Mouse (Mus musculus) heart, embryonic 14.5 days (tissue): ENCODE data around the gene Fgfr2. TPM values are rescaled to one million over a fixed set of nuclear protein-coding genes. Genes with fewer than 3 reads are reported as not detected.

Experiments
- ATAC-seq: fragments of 200-750 bp; cut with Nextera tagmentation; 2 replicates; pipeline ENCODE4 v1.8.0; 2017; ENCODE audit warnings: low read depth, moderate TSS enrichment; ENCODE audit not compliant: insufficient number of reproducible peaks, insufficient read depth, low FRiP score
- H3K27ac ChIP-seq, 2 experiments: fragments of 200-500 bp in 1 of 2; fragments of 300-500 bp in 1 of 2; sonication (generic) in 1 of 2; replicated peaks in 1 of 2; 2 replicates each; pipeline ENCODE4 v1.5.1; 2012 to 2014; ENCODE audit warnings: low read depth in 2 of 2, low read length in 2 of 2, control low read depth in 1 of 2, mild to moderate bottlenecking in 1 of 2, mixed read lengths in 1 of 2; ENCODE audit not compliant: control insufficient read depth in 1 of 2, insufficient read depth in 1 of 2
- H3K27me3 ChIP-seq: fragments of 300-500 bp; sonication (generic); 2 replicates; pipeline ENCODE4 v1.6.1; 2014; ENCODE audit warnings: mild to moderate bottlenecking, low read length, control low read depth; ENCODE audit not compliant: control insufficient read depth, insufficient read depth
- H3K36me3 ChIP-seq: fragments of 300-500 bp; sonication (generic); 2 replicates; pipeline ENCODE4 v1.6.1; 2014; ENCODE audit warnings: mild to moderate bottlenecking, control low read depth, low read length, mixed read lengths; ENCODE audit not compliant: control insufficient read depth, insufficient read depth
- H3K4me1 ChIP-seq, 2 experiments: fragments of 200-500 bp in 1 of 2; fragments of 300-500 bp in 1 of 2; sonication (generic) in 1 of 2; 2 replicates each; pipeline ENCODE4 v1.6.1; 2012 to 2014; ENCODE audit warnings: low read length in 2 of 2, control low read depth in 1 of 2, mixed read lengths in 1 of 2; ENCODE audit not compliant: control insufficient read depth in 2 of 2, insufficient read depth in 2 of 2
- H3K4me2 ChIP-seq: fragments of 300-500 bp; sonication (generic); 2 replicates; pipeline ENCODE4 v1.6.1; 2014; ENCODE audit warnings: mild to moderate bottlenecking, low read length
- H3K4me3 ChIP-seq, 2 experiments: fragments of 200-500 bp in 1 of 2; fragments of 300-500 bp in 1 of 2; sonication (generic) in 1 of 2; 2 replicates each; pipeline ENCODE4 v1.5.1; 2012 to 2014; ENCODE audit warnings: low read length in 2 of 2, mild to moderate bottlenecking in 2 of 2, control low read depth in 1 of 2, low read depth in 1 of 2, moderate library complexity in 1 of 2; ENCODE audit not compliant: control insufficient read depth in 1 of 2, insufficient read depth in 1 of 2
- H3K9ac ChIP-seq: fragments of 300-500 bp; sonication (generic); 2 replicates; pipeline ENCODE4 v1.6.1; 2014; ENCODE audit warnings: mild to moderate bottlenecking, low read length
- H3K9me3 ChIP-seq: fragments of 300-500 bp; sonication (generic); 2 replicates; pipeline ENCODE4 v1.6.1; 2016; ENCODE audit warnings: low read length, control low read depth; ENCODE audit not compliant: control insufficient read depth
- WGBS: fragments of 180-500 bp; shearing (Covaris S2); extraction: QIAGEN DNeasy Blood & Tissue Kit; methylation state at CpG from one replicate; pipeline ENCODE4 v1.1.7; 2014; 5-methylcytosine and 5-hydroxymethylcytosine counted together
- polyA plus RNA-seq: library from polyadenylated mRNA; unstranded; fragments of >200 nt; fragmentation: Nextera tagmentation; extraction: Ambion mirVana; gene quantifications from 2 replicates; pipeline ENCODE4 v1.2.1, GENCODE M21; 2014

Gene Fgfr2
- polyA plus RNA-seq, 1 experiment from 2014 or later: 22.4 TPM

GRCm38 (mm10) chr7:131609677-131610076 lies 1513.5 kb downstream of the Fgfr2 start:
- no peaks in the 10 kb centered on the region for H3K27me3 ChIP-seq
- H3K36me3 ChIP-seq: no peaks in the 10 kb centered on the region
- H3K27ac ChIP-seq: no peak overlapping the region
- no peak overlapping the region for H3K4me3 ChIP-seq
- no peaks in the 10 kb centered on the region for H3K9me3 ChIP-seq
- WGBS: 35% methylated on average over 7 of the region's 7 CpGs
- H3K4me2 ChIP-seq: no peak overlapping the region
- peaks cover 4 to 7% of the 10 kb centered on the region in 2 experiments; a peak in 3 of 4 replicates for H3K4me1 ChIP-seq
- no peak overlapping the region for H3K9ac ChIP-seq
- ATAC-seq: no peak

- 0 out of 2 replicates have a peak, but pooled peaks have one; percentile 26 for ATAC-seq
- no peak overlapping the region for H3K4me2 ChIP-seq
- peaks cover 4 to 7% of the 10 kb centered on the region in 2 experiments; a peak in 3 of 4 replicates for H3K4me1 ChIP-seq
- H3K27me3 ChIP-seq: no peaks in the 10 kb centered on the region
- H3K9me3 ChIP-seq: no peaks in the 10 kb centered on the region
- no peaks in the 10 kb centered on the region for H3K36me3 ChIP-seq
- WGBS: 47% methylated on average over 6 of the region's 6 CpGs
- peak overlapping the region; percentile 3 to 44; a peak in 2 of 4 replicates for H3K27ac ChIP-seq
- H3K9ac ChIP-seq: no peak overlapping the region
- H3K4me3 ChIP-seq: no peak overlapping the region
These were observed 1515.1 kb downstream of the Fgfr2 start for GRCm38 (mm10) chr7:131608049-131608448.

DNA sequence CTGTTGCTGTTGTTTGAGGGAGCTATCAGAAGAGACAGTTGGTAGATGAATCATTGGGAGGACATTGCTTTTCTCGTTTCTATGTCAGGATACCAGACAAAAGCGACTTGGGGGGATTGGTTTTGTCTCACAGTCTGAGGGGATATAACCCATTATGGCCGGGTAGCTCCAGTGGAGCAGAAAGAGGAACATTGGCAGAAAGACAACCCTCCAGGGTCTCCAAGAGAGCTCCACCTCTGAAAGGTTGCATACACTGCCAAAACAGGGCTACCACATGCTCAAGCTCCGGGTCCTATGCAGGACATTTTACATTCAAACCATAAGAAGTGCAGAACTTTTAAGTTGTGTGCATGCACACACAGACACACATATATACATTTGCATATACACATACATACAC lies 1517.7 kb downstream of the Fgfr2 start:
- Histone ChIP-seq H3K4me3 (no peak overlapping the region), H3K27me3 (0 out of 2 replicates have a peak, but pooled peaks cover 3% of the 10 kb centered on the region), H3K9me3 (no peaks in the 10 kb centered on the region), H3K4me2 (no peak overlapping the region), H3K27ac (no peak overlapping the region), H3K36me3 (no peaks in the 10 kb centered on the region), H3K9ac (no peak overlapping the region), H3K4me1 (peaks cover 4 to 7% of the 10 kb centered on the region in 2 experiments; a peak in 3 of 4 replicates)
- ATAC-seq: no peak
- WGBS: 55% methylated on average over 4 of the region's 4 CpGs

- no peak for ATAC-seq
- Histone ChIP-seq H3K27ac (no peak overlapping the region), H3K4me3 (no peak overlapping the region), H3K9ac (no peak overlapping the region), H3K27me3 (0 out of 2 replicates have a peak, but pooled peaks cover 3% of the 10 kb centered on the region), H3K9me3 (no peaks in the 10 kb centered on the region), H3K4me2 (no peak overlapping the region), H3K4me1 (peaks cover 4 to 7% of the 10 kb centered on the region in 2 experiments; a peak in 3 of 4 replicates), H3K36me3 (no peaks in the 10 kb centered on the region)
- 85% methylated on average over 10 of the region's 10 CpGs for WGBS
These were observed 1518.2 kb downstream of the Fgfr2 start for GRCm38 (mm10) chr7:131604946-131605345.

- no peaks in the 10 kb centered on the region for H3K9me3 ChIP-seq
- H3K36me3 ChIP-seq: no peaks in the 10 kb centered on the region
- peaks cover 4 to 6% of the 10 kb centered on the region in 2 experiments; a peak in 3 of 4 replicates for H3K4me1 ChIP-seq
- peaks cover 6% of the 10 kb centered on the region; the same call in 1 of the 2 replicates for H3K27me3 ChIP-seq
- no peak overlapping the region for H3K9ac ChIP-seq
- H3K4me3 ChIP-seq: no peak overlapping the region
- ATAC-seq: no peak
- WGBS: 20% methylated on average over 10 of the region's 11 CpGs
- no peak overlapping the region for H3K27ac ChIP-seq
- no peak overlapping the region for H3K4me2 ChIP-seq
These were observed 1520.0 kb downstream of the Fgfr2 start for GRCm38 (mm10) chr7:131603186-131603585.

GRCm38 (mm10) chr7:131602106-131602505 lies 1521.0 kb downstream of the Fgfr2 start:
- no peak for ATAC-seq
- WGBS: 84% methylated on average over 7 of the region's 7 CpGs
- no peak overlapping the region for H3K27ac ChIP-seq
- H3K27me3 ChIP-seq: peaks cover 13% of the 10 kb centered on the region
- H3K4me1 ChIP-seq: peaks cover 0 to 2% of the 10 kb centered on the region in 2 experiments; a peak in 2 of 4 replicates
- H3K4me2 ChIP-seq: no peak overlapping the region
- no peak overlapping the region for H3K9ac ChIP-seq
- no peak overlapping the region for H3K4me3 ChIP-seq
- no peaks in the 10 kb centered on the region for H3K36me3 ChIP-seq
- H3K9me3 ChIP-seq: no peaks in the 10 kb centered on the region

- peaks cover 0 to 2% of the 10 kb centered on the region in 2 experiments; a peak in 2 of 4 replicates for H3K4me1 ChIP-seq
- no peaks in the 10 kb centered on the region for H3K9me3 ChIP-seq
- no peaks in the 10 kb centered on the region for H3K36me3 ChIP-seq
- WGBS: 7% methylated on average over 5 of the region's 5 CpGs
- H3K27ac ChIP-seq: no peak overlapping the region
- no peak overlapping the region for H3K4me3 ChIP-seq
- no peak overlapping the region for H3K9ac ChIP-seq
- H3K27me3 ChIP-seq: peaks cover 16% of the 10 kb centered on the region
- ATAC-seq: no peak
- H3K4me2 ChIP-seq: 0 out of 2 replicates have a peak overlapping the region, but pooled peaks have one; percentile 7
These were observed 1524.7 kb downstream of the Fgfr2 start for GRCm38 (mm10) chr7:131598483-131598824.
